ENCODE assay signal across 8 mouse cellular contexts in genomic region chr9:107618778-107619545, GRCm38 (mm10). TPM values are rescaled to one million over a fixed set of nuclear protein-coding genes. Genes with fewer than 3 reads are reported as not detected.
DNase-seq lines count a peak whose midpoint lies in the region; ATAC-seq and TF ChIP-seq lines count a peak whose summit lies in the region.

No protein-coding gene starts in this region.

- H3K27me3 ChIP-seq in heart, embryonic 11.5 days (ENCODE audit: control insufficient read depth, insufficient read depth, low read length), result no peaks in the 10 kb centered on the region
- no peaks in the 10 kb centered on the region for H3K27me3 ChIP-seq in kidney, embryonic 14.5 days (ENCODE audit: control insufficient read depth, insufficient read depth, low read length)

- H3K4me3 ChIP-seq in ES-E14 (ENCODE audit: insufficient read depth in 1 of 2, low read depth in 1 of 2, low read length in 2 of 2, poor library complexity in 1 of 2, severe bottlenecking in 1 of 2), result no peak overlapping the region
- no peak overlapping the region for H3K4me3 ChIP-seq in heart, embryonic 11.5 days (ENCODE audit: low read depth, low read length)
- H3K4me3 ChIP-seq in kidney, embryonic 14.5 days (ENCODE audit: low read length), result no peak overlapping the region

- peaks cover under 1 to 11% of the 10 kb centered on the region in 2 experiments; a peak in 3 of 4 replicates for H3K4me1 ChIP-seq in ES-E14 (ENCODE audit: control insufficient read depth in 2 of 2, insufficient read depth in 2 of 2, low read length in 2 of 2, poor library complexity in 1 of 2)
- peaks cover 28% of the 10 kb centered on the region for H3K4me1 ChIP-seq in heart, embryonic 11.5 days (ENCODE audit: control insufficient read depth, insufficient read depth, low read length)
- peaks cover 6% of the 10 kb centered on the region for H3K4me1 ChIP-seq in kidney, embryonic 14.5 days (ENCODE audit: control insufficient read depth, insufficient read depth, low read length)

- DNase-seq in 3134 (ENCODE audit: extremely low read depth, insufficient read length, low spot score) (peak; percentile 64), ES-E14 (ENCODE audit: low read depth, low spot score) (no peak)
- DNase-seq in testis, postnatal 14 days (ENCODE audit: low spot score), result no peak
- no peak for DNase-seq in layer of hippocampus, postnatal 14 days (ENCODE audit: low spot score in 2 of 2)
- no peak for DNase-seq in layer of hippocampus, adult 9-11 months

- 28% methylated on average over 13 of the region's 13 CpGs for WGBS in heart, embryonic 11.5 days (ENCODE audit: insufficient replicate concordance)
- 49% methylated on average over 13 of the region's 13 CpGs for WGBS in kidney, embryonic 14.5 days

- 0 out of 2 replicates have a peak overlapping the region, but pooled peaks have one; percentile 49 for H3K27ac ChIP-seq in ES-E14 (ENCODE audit: insufficient read depth, low read depth, low read length, poor library complexity, severe bottlenecking)
- H3K27ac ChIP-seq in heart, embryonic 11.5 days (ENCODE audit: low read depth, low read length), result peak overlapping the region; percentile 86
- peak overlapping the region; percentile 68; the same call in 1 of the 2 replicates for H3K27ac ChIP-seq in kidney, embryonic 14.5 days (ENCODE audit: low read depth, low read length)

- H3K36me3 ChIP-seq in ES-E14 (ENCODE audit: control insufficient read depth, insufficient read depth, low read length, poor library complexity, severe bottlenecking), result peaks cover 52% of the 10 kb centered on the region
- peaks cover 32% of the 10 kb centered on the region for H3K36me3 ChIP-seq in heart, embryonic 11.5 days (ENCODE audit: control insufficient read depth, insufficient read depth, low read length)
- peaks cover 73% of the 10 kb centered on the region for H3K36me3 ChIP-seq in kidney, embryonic 14.5 days (ENCODE audit: control insufficient read depth, insufficient read depth, low read length)

- in situ Hi-C loops in ES-E14 (cut with MboI; ENCODE audit: low sequenced_read_pairs in 2 of 2, unreplicated experiment in 2 of 2), result no loop called here

- peak; percentile 78 for ATAC-seq in heart, embryonic 11.5 days (replicated peaks; ENCODE audit: insufficient number of reproducible peaks, low FRiP score, low TSS enrichment)
- peak; percentile 65 for ATAC-seq in kidney, embryonic 14.5 days (ENCODE audit: low FRiP score, low TSS enrichment)
- peak; percentile 58 for ATAC-seq in megakaryocyte-erythroid progenitor cell, adult 5-6 weeks (replicated peaks; ENCODE audit: low FRiP score, low TSS enrichment, poor library complexity, severe bottlenecking)

- H3K9me3 ChIP-seq in ES-E14 (ENCODE audit: control insufficient read depth, insufficient read depth, low read depth, low read length), result no peaks in the 10 kb centered on the region
- no peaks in the 10 kb centered on the region for H3K9me3 ChIP-seq in heart, embryonic 11.5 days (replicated peaks; ENCODE audit: control insufficient read depth, low read length)
- no peaks in the 10 kb centered on the region for H3K9me3 ChIP-seq in kidney, embryonic 14.5 days (ENCODE audit: control insufficient read depth, low read length)

- H3K4me2 ChIP-seq in heart, embryonic 11.5 days, result peak overlapping the region; percentile 11; the same call in 1 of the 2 replicates
- no peak overlapping the region for H3K4me2 ChIP-seq in kidney, embryonic 14.5 days (replicated peaks; ENCODE audit: low read depth, low read length)

- no peak overlapping the region for H3K9ac ChIP-seq in ES-E14 (ENCODE audit: insufficient read depth, low read depth, low read length, poor library complexity, severe bottlenecking)
- peak overlapping the region; percentile 43; the same call in 1 of the 2 replicates for H3K9ac ChIP-seq in heart, embryonic 11.5 days (ENCODE audit: low read depth, low read length)
- H3K9ac ChIP-seq in kidney, embryonic 14.5 days (ENCODE audit: low read depth, low read length), result no peak overlapping the region

TF ChIP-seq in ES-E14, 5 proteins besides CTCF, POLR2A, EP300 and RAD21:
- no peak for TF ChIP-seq ZC3H11A (IDR thresholded peaks at IDR 0.05; ENCODE audit: borderline replicate concordance, low read depth, low read length)
- no peak for TF ChIP-seq HCFC1 (IDR thresholded peaks at IDR 0.05; ENCODE audit: borderline replicate concordance, insufficient read depth, low read length)
- TF ChIP-seq MAFK (IDR thresholded peaks at IDR 0.05; ENCODE audit: insufficient read depth, low read depth, low read length), result no peak
- no peak for TF ChIP-seq CHD2 (IDR thresholded peaks at IDR 0.05; ENCODE audit: low read depth, low read length)
- no peak for TF ChIP-seq ZNF384 (IDR thresholded peaks at IDR 0.05; ENCODE audit: low read depth, low read length)

RNA-seq across cellular contexts. Expression of gene Sema3b, which starts 9.9 kb away (rescaled TPM):
- total RNA-seq in ES-E14 (2012; rRNA removed), result 7.4 and 7.6 TPM in 2 replicates
- 5.1 and 5.3 TPM in 2 replicates for polyA plus RNA-seq in heart, embryonic 11.5 days (2014; fragmentation: Nextera tagmentation; extraction: Ambion mirVana)
- polyA plus RNA-seq in kidney, embryonic 14.5 days (2014; fragmentation: Nextera tagmentation; extraction: Ambion mirVana), result 6.4 and 9.5 TPM in 2 replicates
- 0.50 TPM in 1 of 2 replicates, not detected in the other for total RNA-seq in megakaryocyte-erythroid progenitor cell, adult 5-6 weeks (2014; fragmentation: Nextera tagmentation)
- total RNA-seq in megakaryocyte-erythroid progenitor cell, adult 5-6 weeks (2017), result not detected in 2 replicates
- total RNA-seq in layer of hippocampus, postnatal 14 days (2021), result 1 to 10 TPM; 2.0 to 4.9 TPM

RNA-seq across cellular contexts. Expression of gene Gnai2, which starts 16.2 kb away (rescaled TPM):
- 178 and 232 TPM in 2 replicates for total RNA-seq in ES-E14 (2012; rRNA removed)
- polyA plus RNA-seq in heart, embryonic 11.5 days (2014; fragmentation: Nextera tagmentation; extraction: Ambion mirVana), result 308 and 316 TPM in 2 replicates
- 386 and 445 TPM in 2 replicates for polyA plus RNA-seq in kidney, embryonic 14.5 days (2014; fragmentation: Nextera tagmentation; extraction: Ambion mirVana)
- 204 and 225 TPM in 2 replicates for total RNA-seq in megakaryocyte-erythroid progenitor cell, adult 5-6 weeks (2014; fragmentation: Nextera tagmentation)
- total RNA-seq in megakaryocyte-erythroid progenitor cell, adult 5-6 weeks (2017), result 215 and 228 TPM in 2 replicates
- 100 to 1,000 TPM; 215 to 224 TPM for total RNA-seq in layer of hippocampus, postnatal 14 days (2021)

RNA-seq across cellular contexts. Expression of gene Ifrd2, which starts 31.5 kb away (rescaled TPM):
- 66.6 and 82.7 TPM in 2 replicates for total RNA-seq in ES-E14 (2012; rRNA removed)
- 57.5 and 59.1 TPM in 2 replicates for polyA plus RNA-seq in heart, embryonic 11.5 days (2014; fragmentation: Nextera tagmentation; extraction: Ambion mirVana)
- 59.1 and 61.4 TPM in 2 replicates for polyA plus RNA-seq in kidney, embryonic 14.5 days (2014; fragmentation: Nextera tagmentation; extraction: Ambion mirVana)
- total RNA-seq in megakaryocyte-erythroid progenitor cell, adult 5-6 weeks (2014; fragmentation: Nextera tagmentation), result 226 and 251 TPM in 2 replicates
- total RNA-seq in megakaryocyte-erythroid progenitor cell, adult 5-6 weeks (2017), result 103 and 192 TPM in 2 replicates
- 10 to 100 TPM; 12.1 to 13.0 TPM for total RNA-seq in layer of hippocampus, postnatal 14 days (2021)

RNA-seq across cellular contexts. Expression of gene Hyal3, which starts 38.3 kb away (rescaled TPM):
- total RNA-seq in ES-E14 (2012; rRNA removed), result 0.54 and 1.2 TPM in 2 replicates
- polyA plus RNA-seq in heart, embryonic 11.5 days (2014; fragmentation: Nextera tagmentation; extraction: Ambion mirVana), result 0.14 and 0.33 TPM in 2 replicates
- 0.84 and 1.5 TPM in 2 replicates for polyA plus RNA-seq in kidney, embryonic 14.5 days (2014; fragmentation: Nextera tagmentation; extraction: Ambion mirVana)
- 5.1 and 9.4 TPM in 2 replicates for total RNA-seq in megakaryocyte-erythroid progenitor cell, adult 5-6 weeks (2014; fragmentation: Nextera tagmentation)
- 0.61 and 3.3 TPM in 2 replicates for total RNA-seq in megakaryocyte-erythroid progenitor cell, adult 5-6 weeks (2017)
- 1 to 10 TPM in 1 of 2 experiments, under 1 TPM in 1; 0.95 to 1.5 TPM for total RNA-seq in layer of hippocampus, postnatal 14 days (2021)

RNA-seq across cellular contexts. Expression of gene Naa80, which starts 40.3 kb away (rescaled TPM):
- 7.3 and 13.3 TPM in 2 replicates for total RNA-seq in ES-E14 (2012; rRNA removed)
- 12.2 and 15.2 TPM in 2 replicates for polyA plus RNA-seq in heart, embryonic 11.5 days (2014; fragmentation: Nextera tagmentation; extraction: Ambion mirVana)
- 16.0 and 18.4 TPM in 2 replicates for polyA plus RNA-seq in kidney, embryonic 14.5 days (2014; fragmentation: Nextera tagmentation; extraction: Ambion mirVana)
- 46.2 and 49.0 TPM in 2 replicates for total RNA-seq in megakaryocyte-erythroid progenitor cell, adult 5-6 weeks (2014; fragmentation: Nextera tagmentation)
- total RNA-seq in megakaryocyte-erythroid progenitor cell, adult 5-6 weeks (2017), result 15.8 and 25.8 TPM in 2 replicates
- 10 to 100 TPM in 1 of 2 experiments, 1 to 10 TPM in 1; 9.5 to 10.0 TPM for total RNA-seq in layer of hippocampus, postnatal 14 days (2021)
